Mouse (Mus musculus) liver, embryonic 12.5 days (tissue): ENCODE results near the gene Kcnip3. TPM values are rescaled to one million over a fixed set of nuclear protein-coding genes. Genes with fewer than 3 reads are reported as not detected.
A peak's percentile ranks its signal among the peaks of the same experiment; 100 is the strongest.

Source experiments
- ATAC-seq: fragments of 200-750 bp; cut with Nextera tagmentation; 2 replicates; pipeline ENCODE4 v1.8.0; 2017; ENCODE audit warnings: moderate number of reproducible peaks, mild to moderate bottlenecking, moderate library complexity
- H3K27ac ChIP-seq: fragments of 300-500 bp; sonication (generic); 2 replicates; pipeline ENCODE4 v1.5.1; 2016; ENCODE audit warnings: mild to moderate bottlenecking
- H3K27me3 ChIP-seq: fragments of 300-500 bp; sonication (generic); replicated peaks from 2 replicates; pipeline ENCODE4 v1.6.1; 2016; ENCODE audit warnings: mild to moderate bottlenecking, moderate library complexity
- H3K36me3 ChIP-seq: fragments of 300-500 bp; sonication (generic); 2 replicates; pipeline ENCODE4 v1.6.1; 2016; ENCODE audit warnings: mild to moderate bottlenecking, moderate library complexity
- H3K4me1 ChIP-seq: fragments of 300-500 bp; sonication (generic); 2 replicates; pipeline ENCODE4 v1.6.1; 2016
- H3K4me2 ChIP-seq: fragments of 300-500 bp; sonication (generic); 2 replicates; pipeline ENCODE4 v1.6.1; 2016; ENCODE audit warnings: mild to moderate bottlenecking, moderate library complexity
- H3K4me3 ChIP-seq: fragments of 300-500 bp; sonication (generic); 2 replicates; pipeline ENCODE4 v1.5.1; 2016; ENCODE audit warnings: mild to moderate bottlenecking, moderate library complexity
- H3K9ac ChIP-seq: fragments of 300-500 bp; sonication (generic); 2 replicates; pipeline ENCODE4 v1.6.1; 2016; ENCODE audit warnings: mild to moderate bottlenecking, moderate library complexity
- H3K9me3 ChIP-seq: fragments of 300-500 bp; sonication (generic); replicated peaks from 2 replicates; pipeline ENCODE4 v1.6.1; 2016; ENCODE audit warnings: mild to moderate bottlenecking, moderate library complexity
- WGBS: fragments of 180-500 bp; shearing (Covaris S2); methylation state at CpG from one replicate; pipeline ENCODE4 v1.1.7; 2016; ENCODE audit not compliant: insufficient replicate concordance; 5-methylcytosine and 5-hydroxymethylcytosine counted together
- polyA plus RNA-seq: library from polyadenylated mRNA; unstranded; fragments of >200 nt; fragmentation: Nextera tagmentation; extraction: Ambion mirVana; gene quantifications from 2 replicates; pipeline ENCODE4 v1.2.1, GENCODE M21; 2016

The Kcnip3 gene
- polyA plus RNA-seq = 0.70 and 0.72 TPM in 2 replicates

DNA sequence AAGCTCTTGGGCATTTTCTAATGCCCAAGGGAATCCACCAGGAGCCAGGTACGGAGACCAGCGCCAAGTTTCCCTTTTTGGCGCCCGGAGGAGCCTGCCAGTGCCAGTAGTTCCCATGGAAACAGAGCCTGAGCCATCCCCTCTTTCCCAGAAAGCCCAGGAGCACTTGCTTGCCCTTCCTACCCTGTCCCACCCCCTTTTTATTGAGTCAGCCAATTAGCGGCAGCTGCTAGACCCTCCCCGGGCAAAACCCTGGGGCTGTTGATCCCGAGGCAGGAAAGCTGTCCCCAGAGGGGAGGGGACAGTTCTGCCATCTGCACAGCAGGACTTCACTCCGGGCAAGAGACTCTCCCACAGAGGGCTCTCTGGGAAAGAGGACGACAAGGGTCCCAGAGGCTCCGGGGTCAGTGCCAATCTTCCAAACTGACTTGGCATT, at the start of gene Kcnip3:
Gene Kcnip3, minus strand, starts transcription at position 89 of the 436 bp plus-strand sequence.
- H3K4me1 ChIP-seq = peaks cover 15% of the 10 kb centered on the region; the same call in 1 of the 2 replicates
- peaks cover 33% of the 10 kb centered on the region for H3K27me3 ChIP-seq
- no peak within 1 kb of the TSS for H3K9ac ChIP-seq
- ATAC-seq = no peak
- peak within 1 kb of the TSS; percentile 27 for H3K4me2 ChIP-seq
- H3K27ac ChIP-seq = no peak within 1 kb of the TSS
- 0 out of 2 replicates have a peak within 1 kb of the TSS, but pooled peaks have one; percentile 5 for H3K4me3 ChIP-seq
- 20% methylated on average over 10 of the region's 10 CpGs for WGBS
- H3K9me3 ChIP-seq = no peaks in the 10 kb centered on the region
- no peaks in the 10 kb centered on the region for H3K36me3 ChIP-seq

DNA sequence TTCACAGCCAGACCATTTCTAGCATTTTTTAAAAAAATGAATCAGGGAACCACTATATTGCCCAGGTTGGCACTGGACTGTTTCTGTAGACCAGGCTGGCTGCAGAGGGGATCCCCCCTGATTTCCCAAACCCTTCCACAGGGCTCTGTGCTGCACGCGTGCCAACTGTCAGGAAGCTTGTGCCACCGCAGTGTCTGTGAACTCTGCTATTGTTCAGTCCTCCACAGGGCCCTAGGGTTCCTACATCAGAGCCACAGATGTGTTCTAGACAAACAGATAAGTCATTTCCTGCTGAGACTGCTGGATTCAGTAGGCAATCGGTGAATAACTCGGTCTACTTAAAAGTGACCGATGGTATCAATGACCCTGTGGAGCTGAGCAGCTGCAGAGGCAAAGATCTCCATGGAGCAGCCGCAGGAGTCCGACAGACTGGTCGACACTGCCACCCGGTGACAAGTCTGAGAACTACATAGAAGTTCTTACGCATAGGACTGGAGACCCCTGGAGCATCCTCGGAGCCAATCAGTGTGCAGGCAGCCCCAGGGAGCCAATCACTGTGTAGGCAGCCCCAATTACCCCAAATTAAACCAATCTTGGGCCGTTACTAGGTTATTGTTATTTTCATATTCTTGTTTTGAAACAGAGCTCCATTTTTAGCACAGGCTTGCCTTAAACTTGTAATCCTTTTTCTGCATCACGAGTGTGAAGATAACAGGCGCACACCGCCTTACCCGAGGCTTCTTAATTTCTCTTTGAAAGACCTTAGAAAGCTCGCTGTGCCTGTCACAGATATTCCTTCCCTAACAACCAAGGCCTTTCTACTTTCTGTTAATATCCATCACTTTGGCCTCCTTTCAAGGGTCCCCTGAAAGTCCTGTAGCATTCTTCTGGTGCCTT, 37.4 kb upstream of the Kcnip3 start:
- Histone ChIP-seq H3K4me2 (peak overlapping the region; percentile 30; the same call in 1 of the 2 replicates), H3K27me3 (peaks cover 30% of the 10 kb centered on the region), H3K9ac (no peak overlapping the region), H3K36me3 (no peaks in the 10 kb centered on the region), H3K4me1 (no peaks in the 10 kb centered on the region), H3K27ac (no peak overlapping the region), H3K9me3 (no peaks in the 10 kb centered on the region), H3K4me3 (no peak overlapping the region)
- peak; percentile 73 for ATAC-seq
- WGBS = 19% methylated on average over 18 of the region's 18 CpGs

DNA sequence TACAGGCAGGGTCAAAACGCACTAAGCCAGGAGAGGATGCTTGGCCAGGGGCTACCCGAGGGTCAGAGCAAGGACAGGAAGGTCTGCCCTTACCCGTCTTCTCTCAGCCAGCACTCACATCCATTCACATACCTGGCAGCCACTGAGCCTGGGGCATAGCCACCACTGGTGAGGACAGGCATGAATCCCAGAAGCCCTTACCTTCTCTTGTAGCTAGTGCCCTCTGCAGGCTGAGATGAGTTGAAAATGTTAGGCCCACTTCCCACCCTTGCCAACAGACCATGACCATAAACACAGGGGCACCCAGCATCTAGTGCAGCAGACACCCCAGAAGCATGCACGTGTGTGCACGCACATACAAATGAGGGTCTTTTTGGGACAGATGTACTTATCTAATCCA, 29.2 kb upstream of the Kcnip3 start:
- no peaks in the 10 kb centered on the region for H3K9me3 ChIP-seq
- ATAC-seq = no peak
- 37% methylated on average over 5 of the region's 5 CpGs for WGBS
- no peaks in the 10 kb centered on the region for H3K36me3 ChIP-seq
- H3K27me3 ChIP-seq = peaks cover 16% of the 10 kb centered on the region
- no peak overlapping the region for H3K4me2 ChIP-seq
- H3K4me1 ChIP-seq = peaks cover 14% of the 10 kb centered on the region; the same call in 1 of the 2 replicates
- H3K4me3 ChIP-seq = no peak overlapping the region
- H3K27ac ChIP-seq = no peak overlapping the region
- no peak overlapping the region for H3K9ac ChIP-seq

GRCm38 (mm10) chr2:127550446-127550845, 28.6 kb upstream of the Kcnip3 start:
- H3K4me2 ChIP-seq = no peak overlapping the region
- ATAC-seq = no peak
- H3K4me1 ChIP-seq = peaks cover 14% of the 10 kb centered on the region; the same call in 1 of the 2 replicates
- no peaks in the 10 kb centered on the region for H3K36me3 ChIP-seq
- no peak overlapping the region for H3K4me3 ChIP-seq
- no peak overlapping the region for H3K9ac ChIP-seq
- H3K9me3 ChIP-seq = no peaks in the 10 kb centered on the region
- H3K27ac ChIP-seq = no peak overlapping the region
- H3K27me3 ChIP-seq = peaks cover 22% of the 10 kb centered on the region
- WGBS = 33% methylated on average over 1 of the region's 1 CpGs

DNA sequence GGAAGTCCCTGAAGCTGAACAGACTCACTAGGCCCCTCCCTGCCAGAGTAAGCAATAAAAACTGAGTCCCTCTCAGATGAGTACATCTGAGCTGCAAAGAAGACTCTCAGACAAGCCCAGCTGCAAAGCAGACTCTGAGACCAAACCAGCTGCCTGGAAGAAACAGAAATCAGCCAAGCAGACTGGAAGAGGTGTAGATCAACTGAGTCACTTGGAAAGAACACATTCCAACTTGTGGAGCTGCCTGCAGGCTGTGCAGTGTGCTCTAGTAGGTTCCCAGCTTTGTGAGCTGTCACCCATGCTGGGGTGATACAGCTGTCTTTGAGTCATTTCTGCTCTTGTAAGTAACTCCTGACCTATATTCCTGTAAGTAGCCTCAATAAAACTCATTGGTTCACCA, 27.8 kb upstream of the Kcnip3 start:
- no peak overlapping the region for H3K27ac ChIP-seq
- peaks cover 14% of the 10 kb centered on the region; the same call in 1 of the 2 replicates for H3K4me1 ChIP-seq
- H3K9ac ChIP-seq = no peak overlapping the region
- H3K36me3 ChIP-seq = no peaks in the 10 kb centered on the region
- ATAC-seq = no peak
- H3K4me2 ChIP-seq = no peak overlapping the region
- H3K9me3 ChIP-seq = no peaks in the 10 kb centered on the region
- H3K27me3 ChIP-seq = peaks cover 30% of the 10 kb centered on the region
- H3K4me3 ChIP-seq = no peak overlapping the region

DNA sequence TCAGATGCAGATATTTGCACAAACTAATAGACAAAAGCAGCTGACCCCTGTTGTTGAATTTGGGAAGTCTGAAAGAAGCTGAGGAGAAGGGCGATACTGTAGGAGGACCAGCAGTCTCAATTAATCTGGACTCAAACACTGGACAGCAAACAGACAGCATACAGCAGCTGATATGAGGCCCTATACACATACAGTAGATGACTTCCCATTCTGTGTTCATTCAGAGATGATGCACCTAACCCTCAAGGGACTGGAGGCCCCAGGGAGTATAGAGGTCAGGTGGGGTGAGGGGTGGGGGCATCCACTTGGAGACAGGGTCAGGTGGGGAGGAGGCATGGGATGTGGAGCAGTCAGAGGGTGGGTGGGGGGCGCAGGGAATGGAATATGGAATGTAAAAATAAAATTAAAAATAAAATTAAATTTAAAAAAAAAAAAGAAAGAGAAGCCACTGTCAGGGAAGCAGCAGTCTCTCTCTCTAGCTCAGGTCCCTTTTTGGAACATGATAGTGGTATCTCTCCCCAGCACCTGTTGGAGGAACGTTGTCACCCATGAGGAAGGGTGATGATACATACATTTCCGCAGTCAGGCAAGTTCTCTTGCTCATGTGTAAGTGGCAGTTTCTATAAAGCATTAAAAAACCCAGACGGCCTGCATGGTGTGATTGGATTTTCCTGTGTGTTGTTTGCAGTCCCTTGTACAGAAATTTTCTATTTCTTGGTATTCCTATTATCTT, 26.6 kb upstream of the Kcnip3 start:
- Histone ChIP-seq H3K9ac (0 out of 2 replicates have a peak overlapping the region, but pooled peaks have one; percentile 28), H3K27ac (peak overlapping the region; percentile 72), H3K27me3 (peaks cover 34% of the 10 kb centered on the region), H3K9me3 (no peaks in the 10 kb centered on the region), H3K4me1 (peaks cover 14% of the 10 kb centered on the region; the same call in 1 of the 2 replicates), H3K4me2 (peak overlapping the region; percentile 34), H3K36me3 (no peaks in the 10 kb centered on the region), H3K4me3 (no peak overlapping the region)
- peak; percentile 91 for ATAC-seq
- 35% methylated on average over 5 of the region's 5 CpGs for WGBS

DNA sequence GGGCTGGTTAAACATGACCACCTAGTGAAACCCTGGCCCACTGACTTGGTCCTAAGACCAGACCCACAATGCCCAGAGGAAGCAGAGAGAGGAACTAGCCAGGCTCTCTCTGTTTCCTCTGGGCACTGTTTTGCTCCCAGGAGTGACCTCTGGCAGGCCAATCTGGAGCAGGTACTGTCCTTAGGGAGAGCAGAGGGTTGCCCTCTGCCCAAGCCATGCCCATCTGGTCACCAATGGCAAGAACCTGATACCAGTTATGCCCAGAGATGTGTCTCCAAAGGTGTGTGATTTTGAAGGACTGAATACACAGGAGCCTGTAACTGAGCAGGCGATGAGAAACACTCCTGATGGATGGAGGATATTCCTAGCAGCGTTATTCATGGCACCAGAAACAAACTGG, 19.8 kb upstream of the Kcnip3 start:
- 0 out of 2 replicates have a peak, but pooled peaks cover 5% of the 10 kb centered on the region for H3K4me1 ChIP-seq
- H3K27me3 ChIP-seq = peaks cover 92% of the 10 kb centered on the region
- no peak overlapping the region for H3K9ac ChIP-seq
- H3K4me2 ChIP-seq = no peak overlapping the region
- WGBS = 56% methylated on average over 2 of the region's 2 CpGs
- ATAC-seq = no peak
- H3K36me3 ChIP-seq = no peaks in the 10 kb centered on the region
- no peak overlapping the region for H3K27ac ChIP-seq
- H3K4me3 ChIP-seq = no peak overlapping the region
- H3K9me3 ChIP-seq = no peaks in the 10 kb centered on the region

GRCm38 (mm10) chr2:127541185-127541584, 19.3 kb upstream of the Kcnip3 start, which contains the start of gene Prom2:
Gene Prom2 (minus strand): TSS chr2:127541467.
- no peaks in the 10 kb centered on the region for H3K9me3 ChIP-seq
- H3K4me1 ChIP-seq = 0 out of 2 replicates have a peak, but pooled peaks cover 5% of the 10 kb centered on the region
- no peaks in the 10 kb centered on the region for H3K36me3 ChIP-seq
- H3K27me3 ChIP-seq = peaks cover 88% of the 10 kb centered on the region
- WGBS = 6% methylated on average over 29 of the region's 29 CpGs
- no peak for ATAC-seq
- peak within 1 kb of the TSS; percentile 14; the same call in 1 of the 2 replicates for H3K4me2 ChIP-seq
- no peak within 1 kb of the TSS for H3K9ac ChIP-seq
- no peak within 1 kb of the TSS for H3K27ac ChIP-seq
- H3K4me3 ChIP-seq = no peak within 1 kb of the TSS

DNA sequence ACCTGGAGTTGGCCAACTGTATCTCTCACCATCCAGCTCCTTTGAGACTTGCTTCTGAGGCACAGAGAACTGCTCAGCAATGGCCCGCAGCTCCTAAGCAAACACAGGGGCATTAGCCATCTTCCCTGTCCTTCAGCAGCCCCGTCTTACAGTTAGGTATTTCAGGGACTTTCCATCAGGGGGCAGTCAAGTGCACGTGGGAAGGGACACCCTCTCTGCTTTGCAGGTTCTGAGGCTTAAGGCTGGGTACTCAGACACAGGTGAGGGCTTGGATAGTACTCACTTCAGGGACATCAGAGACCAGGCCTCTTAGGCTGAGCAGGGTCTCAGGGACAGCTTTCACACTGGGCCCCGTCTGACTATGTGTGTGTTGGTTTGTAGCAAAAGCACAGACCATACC, 17.6 kb upstream of the Kcnip3 start:
- WGBS = 28% methylated on average over 4 of the region's 4 CpGs
- no peak overlapping the region for H3K27ac ChIP-seq
- H3K9me3 ChIP-seq = no peaks in the 10 kb centered on the region
- H3K4me3 ChIP-seq = no peak overlapping the region
- 0 out of 2 replicates have a peak, but pooled peaks cover 5% of the 10 kb centered on the region for H3K4me1 ChIP-seq
- no peak overlapping the region for H3K4me2 ChIP-seq
- no peak overlapping the region for H3K9ac ChIP-seq
- no peaks in the 10 kb centered on the region for H3K36me3 ChIP-seq
- no peak for ATAC-seq
- peaks cover 71% of the 10 kb centered on the region for H3K27me3 ChIP-seq

- no peak for ATAC-seq
- 0 out of 2 replicates have a peak, but pooled peaks cover 5% of the 10 kb centered on the region for H3K4me1 ChIP-seq
- 36% methylated on average over 3 of the region's 3 CpGs for WGBS
- H3K27me3 ChIP-seq = peaks cover 54% of the 10 kb centered on the region
- no peaks in the 10 kb centered on the region for H3K36me3 ChIP-seq
- H3K27ac ChIP-seq = no peak overlapping the region
- H3K9me3 ChIP-seq = no peaks in the 10 kb centered on the region
- no peak overlapping the region for H3K4me3 ChIP-seq
- no peak overlapping the region for H3K4me2 ChIP-seq
- H3K9ac ChIP-seq = no peak overlapping the region
Observed at GRCm38 (mm10) chr2:127537548-127537947, 15.7 kb upstream of the Kcnip3 start.

- peaks cover 39% of the 10 kb centered on the region for H3K27me3 ChIP-seq
- H3K4me1 ChIP-seq = no peaks in the 10 kb centered on the region
- no peak for ATAC-seq
- no peak overlapping the region for H3K4me2 ChIP-seq
- WGBS = 53% methylated on average over 9 of the region's 9 CpGs
- H3K36me3 ChIP-seq = no peaks in the 10 kb centered on the region
- H3K27ac ChIP-seq = no peak overlapping the region
- no peak overlapping the region for H3K4me3 ChIP-seq
- no peaks in the 10 kb centered on the region for H3K9me3 ChIP-seq
- H3K9ac ChIP-seq = no peak overlapping the region
Observed at GRCm38 (mm10) chr2:127535363-127535762, 13.5 kb upstream of the Kcnip3 start.

DNA sequence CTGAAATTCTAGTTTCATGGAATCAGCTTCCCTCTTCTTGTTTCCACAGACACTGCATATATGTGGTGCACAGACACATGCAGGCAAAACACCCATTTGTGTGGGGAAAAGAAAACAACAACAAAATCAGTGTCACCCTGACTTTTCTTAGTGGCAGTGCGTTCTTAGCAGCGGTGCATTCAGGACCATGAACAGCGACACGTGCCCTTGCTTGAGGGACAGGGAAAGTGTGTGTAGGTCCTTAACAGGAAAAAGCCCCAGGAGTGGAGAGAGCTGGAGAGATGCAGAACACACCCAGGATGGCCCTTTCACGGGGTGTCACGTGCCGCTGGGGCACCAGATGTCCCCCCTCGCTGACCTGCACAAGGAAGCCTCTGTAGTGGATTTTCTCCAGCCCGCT, 10.5 kb upstream of the Kcnip3 start:
- H3K4me3 ChIP-seq = no peak overlapping the region
- no peaks in the 10 kb centered on the region for H3K4me1 ChIP-seq
- H3K27me3 ChIP-seq = peaks cover 12% of the 10 kb centered on the region; the same call in 1 of the 2 replicates
- no peak overlapping the region for H3K4me2 ChIP-seq
- 9% methylated on average over 9 of the region's 9 CpGs for WGBS
- no peaks in the 10 kb centered on the region for H3K36me3 ChIP-seq
- H3K27ac ChIP-seq = no peak overlapping the region
- H3K9me3 ChIP-seq = no peaks in the 10 kb centered on the region
- no peak overlapping the region for H3K9ac ChIP-seq
- no peak for ATAC-seq
